Mouse (Mus musculus): ENCODE measurements around the gene Zc2hc1c. TPM values are rescaled to one million over a fixed set of nuclear protein-coding genes. Genes with fewer than 3 reads are reported as not detected.

Gene Zc2hc1c
- polyA plus RNA-seq (2017; shearing (Covaris generic)) = under 1 TPM in 1 of 2 experiments, not detected in 1; 0.58 TPM

GRCm38 (mm10) chr12:85288486-85289156 is at the start of gene Zc2hc1c:
TSS of gene Zc2hc1c (plus strand) at chr12:85288591.

GRCm38 (mm10) chr12:85270319-85270718 is 18.1 kb upstream of the Zc2hc1c start, which contains the start of gene Mlh3:
TSS of gene Mlh3 (minus strand) at chr12:85270599.

GRCm38 (mm10) chr12:85287809-85288485 is 444 bp upstream of the Zc2hc1c start, which contains the start of gene Acyp1:
TSS of gene Acyp1 (minus strand) at chr12:85288438.

GRCm38 (mm10) chr12:85339243-85339729 is 50.9 kb downstream of the Zc2hc1c start, which contains the start of gene Nek9:
TSS of gene Nek9 (minus strand) at chr12:85339362.

Other genes with a start within 250 kb of the Zc2hc1c start
- gene Prox2, start 177.8 kb upstream of the Zc2hc1c start, polyA plus RNA-seq (2017; shearing (Covaris generic)) = 1 to 10 TPM; 4.9 to 6.6 TPM
- 100 to 1,000 TPM in 1 of 2 experiments, 10 to 100 TPM in 1; 96.3 to 110 TPM for gene Dlst, start 177.8 kb upstream of the Zc2hc1c start, polyA plus RNA-seq (2017; shearing (Covaris generic))
- gene Rps6kl1, start 137.3 kb upstream of the Zc2hc1c start, polyA plus RNA-seq (2017; shearing (Covaris generic)) = 1 to 10 TPM in 1 of 2 experiments, under 1 TPM in 1; 0.53 to 1.4 TPM
- gene Pgf, start 110.8 kb upstream of the Zc2hc1c start, polyA plus RNA-seq (2017; shearing (Covaris generic)) = under 1 TPM in 1 of 2 experiments, not detected in 1; 0.59 TPM
- gene Eif2b2, start 69.1 kb upstream of the Zc2hc1c start, polyA plus RNA-seq (2017; shearing (Covaris generic)) = 100 to 1,000 TPM; 102 to 115 TPM
- gene Mlh3, start 18.0 kb upstream of the Zc2hc1c start, polyA plus RNA-seq (2017; shearing (Covaris generic)) = 10 to 100 TPM in 1 of 2 experiments, 1 to 10 TPM in 1; 9.0 to 11.1 TPM
- gene Acyp1, start 153 bp upstream of the Zc2hc1c start, polyA plus RNA-seq (2017; shearing (Covaris generic)) = 10 to 100 TPM; 46.4 to 92.5 TPM
- 10 to 100 TPM; 26.4 to 32.2 TPM for gene Nek9, start 50.8 kb downstream of the Zc2hc1c start, polyA plus RNA-seq (2017; shearing (Covaris generic))
- 100 to 1,000 TPM; 140 to 162 TPM for gene Tmed10, start 86.3 kb downstream of the Zc2hc1c start, polyA plus RNA-seq (2017; shearing (Covaris generic))
- gene Fos, start 185.3 kb downstream of the Zc2hc1c start, polyA plus RNA-seq (2017; shearing (Covaris generic)) = 100 to 1,000 TPM in 1 of 2 experiments, 10 to 100 TPM in 1; 59.7 to 201 TPM

Measured in inflammation-experienced regulatory T-cells (primary cell).